Mouse (Mus musculus): ENCODE results near the gene Ccdc36. TPM values are rescaled to one million over a fixed set of nuclear protein-coding genes. Genes with fewer than 3 reads are reported as not detected.

Gene Ccdc36
- polyA plus RNA-seq, 1 experiment from 2014 or later: 1.1 TPM

GRCm38 (mm10) chr9:108451519-108452160, 23.4 kb upstream of the Ccdc36 start:
- H3K4me1 ChIP-seq (ENCODE audit: control insufficient read depth, insufficient read depth, low read length): peaks cover 42% of the 10 kb centered on the region
- no peaks in the 10 kb centered on the region for H3K27me3 ChIP-seq (ENCODE audit: control insufficient read depth, insufficient read depth, low read length)
- H3K9me3 ChIP-seq (replicated peaks; ENCODE audit: control insufficient read depth, low read length): no peaks in the 10 kb centered on the region
- H3K9ac ChIP-seq (ENCODE audit: low read depth, low read length): peak overlapping the region; percentile 78
- ATAC-seq (replicated peaks; ENCODE audit: insufficient number of reproducible peaks, low FRiP score, low TSS enrichment): no peak
- peak overlapping the region; percentile 89 for H3K4me2 ChIP-seq
- peak overlapping the region; percentile 60 for H3K4me3 ChIP-seq (ENCODE audit: low read depth, low read length)
- H3K36me3 ChIP-seq (ENCODE audit: control insufficient read depth, insufficient read depth, low read length): peaks cover 4% of the 10 kb centered on the region; the same call in 1 of the 2 replicates
- WGBS (ENCODE audit: insufficient replicate concordance): 37% methylated on average over 6 of the region's 6 CpGs
- peak overlapping the region; percentile 95 for H3K27ac ChIP-seq (ENCODE audit: low read depth, low read length)

DNA sequence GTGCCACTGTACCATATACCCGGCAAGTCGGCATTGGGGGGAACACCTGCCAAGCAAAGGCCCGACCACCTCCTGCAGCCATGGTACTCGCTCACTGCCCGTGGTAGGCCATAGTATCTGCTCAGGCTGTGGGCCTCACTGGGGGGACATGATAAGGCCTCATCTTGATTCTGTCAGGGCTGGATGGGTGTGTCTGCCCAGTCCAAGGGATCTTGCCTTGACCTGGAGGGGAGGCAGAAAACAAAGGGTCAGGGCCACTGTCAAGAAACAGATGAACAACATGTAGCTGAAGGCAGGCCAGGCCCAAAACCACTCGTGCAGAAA, 22.8 kb upstream of the Ccdc36 start:
- 54% methylated on average over 6 of the region's 6 CpGs for WGBS (ENCODE audit: insufficient replicate concordance)
- Histone ChIP-seq H3K27ac (ENCODE audit: low read depth, low read length) (peak overlapping the region; percentile 95), H3K4me3 (ENCODE audit: low read depth, low read length) (peak overlapping the region; percentile 60), H3K4me2 (peak overlapping the region; percentile 89), H3K9ac (ENCODE audit: low read depth, low read length) (peak overlapping the region; percentile 56), H3K4me1 (ENCODE audit: control insufficient read depth, insufficient read depth, low read length) (peaks cover 42% of the 10 kb centered on the region), H3K9me3 (replicated peaks; ENCODE audit: control insufficient read depth, low read length) (no peaks in the 10 kb centered on the region), H3K27me3 (ENCODE audit: control insufficient read depth, insufficient read depth, low read length) (no peaks in the 10 kb centered on the region), H3K36me3 (ENCODE audit: control insufficient read depth, insufficient read depth, low read length) (peaks cover 4% of the 10 kb centered on the region; the same call in 1 of the 2 replicates)
- 0 out of 2 replicates have a peak, but pooled peaks have one; percentile 8 for ATAC-seq (replicated peaks; ENCODE audit: insufficient number of reproducible peaks, low FRiP score, low TSS enrichment)

GRCm38 (mm10) chr9:108450292-108451169, 22.2 kb upstream of the Ccdc36 start:
- Histone ChIP-seq H3K36me3 (ENCODE audit: control insufficient read depth, insufficient read depth, low read length) (peaks cover 4% of the 10 kb centered on the region; the same call in 1 of the 2 replicates), H3K4me2 (peak overlapping the region; percentile 89), H3K4me1 (ENCODE audit: control insufficient read depth, insufficient read depth, low read length) (peaks cover 42% of the 10 kb centered on the region), H3K9ac (ENCODE audit: low read depth, low read length) (peak overlapping the region; percentile 56), H3K4me3 (ENCODE audit: low read depth, low read length) (peak overlapping the region; percentile 60), H3K27ac (ENCODE audit: low read depth, low read length) (peak overlapping the region; percentile 95), H3K27me3 (ENCODE audit: control insufficient read depth, insufficient read depth, low read length) (no peaks in the 10 kb centered on the region), H3K9me3 (replicated peaks; ENCODE audit: control insufficient read depth, low read length) (no peaks in the 10 kb centered on the region)
- ATAC-seq (replicated peaks; ENCODE audit: insufficient number of reproducible peaks, low FRiP score, low TSS enrichment): peak; percentile 75
- WGBS (ENCODE audit: insufficient replicate concordance): 47% methylated on average over 21 of the region's 21 CpGs

GRCm38 (mm10) chr9:108449860-108450259, 21.6 kb upstream of the Ccdc36 start:
- H3K9ac ChIP-seq (ENCODE audit: low read depth, low read length): peak overlapping the region; percentile 65
- peaks cover 42% of the 10 kb centered on the region for H3K4me1 ChIP-seq (ENCODE audit: control insufficient read depth, insufficient read depth, low read length)
- H3K27ac ChIP-seq (ENCODE audit: low read depth, low read length): peak overlapping the region; percentile 95
- no peaks in the 10 kb centered on the region for H3K9me3 ChIP-seq (replicated peaks; ENCODE audit: control insufficient read depth, low read length)
- peaks cover 4% of the 10 kb centered on the region; the same call in 1 of the 2 replicates for H3K36me3 ChIP-seq (ENCODE audit: control insufficient read depth, insufficient read depth, low read length)
- H3K4me2 ChIP-seq: peak overlapping the region; percentile 89
- H3K27me3 ChIP-seq (ENCODE audit: control insufficient read depth, insufficient read depth, low read length): no peaks in the 10 kb centered on the region
- H3K4me3 ChIP-seq (ENCODE audit: low read depth, low read length): peak overlapping the region; percentile 60; the same call in 1 of the 2 replicates
- 39% methylated on average over 4 of the region's 4 CpGs for WGBS (ENCODE audit: insufficient replicate concordance)
- peak; percentile 22 for ATAC-seq (replicated peaks; ENCODE audit: insufficient number of reproducible peaks, low FRiP score, low TSS enrichment)

DNA sequence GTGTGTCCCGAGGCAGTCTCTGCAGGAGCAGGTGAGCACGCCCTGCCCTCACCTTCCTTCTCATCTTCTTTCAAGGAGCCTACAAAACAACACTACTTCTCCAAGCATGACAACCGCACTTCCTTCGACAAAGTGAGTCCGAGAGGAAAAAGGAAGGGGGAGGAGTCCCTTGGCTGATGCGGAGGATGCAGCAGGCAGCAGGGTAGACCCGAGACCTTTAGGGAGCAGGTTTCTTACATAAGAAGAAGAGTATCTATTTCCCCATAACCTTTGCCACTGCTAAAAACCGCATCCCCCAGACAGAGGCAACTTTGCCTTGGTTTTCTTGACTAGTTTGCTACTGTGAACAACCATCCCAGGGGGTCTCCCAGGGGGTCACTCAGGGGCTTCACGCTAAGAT, 16.8 kb upstream of the Ccdc36 start:
- H3K27me3 ChIP-seq (ENCODE audit: control insufficient read depth, insufficient read depth, low read length): no peaks in the 10 kb centered on the region
- H3K9ac ChIP-seq (ENCODE audit: low read depth, low read length): no peak overlapping the region
- H3K9me3 ChIP-seq (replicated peaks; ENCODE audit: control insufficient read depth, low read length): no peaks in the 10 kb centered on the region
- H3K4me1 ChIP-seq (ENCODE audit: control insufficient read depth, insufficient read depth, low read length): peaks cover 28% of the 10 kb centered on the region
- H3K27ac ChIP-seq (ENCODE audit: low read depth, low read length): no peak overlapping the region
- no peak overlapping the region for H3K4me2 ChIP-seq
- WGBS (ENCODE audit: insufficient replicate concordance): 52% methylated on average over 9 of the region's 9 CpGs
- H3K4me3 ChIP-seq (ENCODE audit: low read depth, low read length): no peak overlapping the region
- peaks cover 4% of the 10 kb centered on the region; the same call in 1 of the 2 replicates for H3K36me3 ChIP-seq (ENCODE audit: control insufficient read depth, insufficient read depth, low read length)
- ATAC-seq (replicated peaks; ENCODE audit: insufficient number of reproducible peaks, low FRiP score, low TSS enrichment): no peak

DNA sequence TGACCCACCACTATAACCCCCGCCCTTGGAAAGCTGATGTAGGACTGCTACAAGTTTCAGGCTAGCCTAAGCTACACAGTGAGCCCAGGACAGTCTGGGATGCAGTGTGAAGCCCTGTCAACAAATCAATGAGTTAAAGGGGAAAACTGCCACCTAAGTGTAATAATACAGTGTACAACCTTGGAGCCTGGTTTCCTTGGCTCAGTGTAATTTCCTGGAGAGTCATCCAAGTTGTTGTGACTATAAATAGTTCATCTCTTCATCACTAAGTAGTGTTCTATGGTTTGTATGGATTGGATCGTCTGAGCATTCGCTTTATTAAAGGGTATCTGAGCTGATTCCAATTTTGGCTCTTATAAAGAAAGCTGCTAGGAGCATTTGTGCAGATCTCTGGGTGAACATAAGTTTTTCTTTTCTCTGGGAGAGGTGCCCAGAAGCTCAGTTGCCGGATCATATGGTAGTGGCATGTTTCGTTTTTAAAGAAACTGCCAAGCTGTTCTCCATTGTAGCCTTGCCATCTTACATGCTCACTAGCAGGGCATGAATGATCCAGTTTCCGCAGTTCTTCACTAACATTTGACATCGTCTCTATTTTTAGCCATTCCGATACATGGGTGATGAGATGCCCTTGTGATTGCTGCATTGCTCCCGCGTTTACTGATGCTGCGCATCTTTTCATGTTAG, 13.1 kb upstream of the Ccdc36 start:
- no peak overlapping the region for H3K4me3 ChIP-seq (ENCODE audit: low read depth, low read length)
- no peak overlapping the region for H3K27ac ChIP-seq (ENCODE audit: low read depth, low read length)
- H3K27me3 ChIP-seq (ENCODE audit: control insufficient read depth, insufficient read depth, low read length): no peaks in the 10 kb centered on the region
- no peaks in the 10 kb centered on the region for H3K36me3 ChIP-seq (ENCODE audit: control insufficient read depth, insufficient read depth, low read length)
- H3K4me2 ChIP-seq: no peak overlapping the region
- H3K4me1 ChIP-seq (ENCODE audit: control insufficient read depth, insufficient read depth, low read length): peaks cover 15% of the 10 kb centered on the region; the same call in 1 of the 2 replicates
- WGBS (ENCODE audit: insufficient replicate concordance): 73% methylated on average over 11 of the region's 11 CpGs
- ATAC-seq (replicated peaks; ENCODE audit: insufficient number of reproducible peaks, low FRiP score, low TSS enrichment): no peak
- H3K9me3 ChIP-seq (replicated peaks; ENCODE audit: control insufficient read depth, low read length): no peaks in the 10 kb centered on the region
- H3K9ac ChIP-seq (ENCODE audit: low read depth, low read length): no peak overlapping the region

- no peak overlapping the region for H3K4me3 ChIP-seq (ENCODE audit: low read depth, low read length)
- no peaks in the 10 kb centered on the region for H3K9me3 ChIP-seq (replicated peaks; ENCODE audit: control insufficient read depth, low read length)
- WGBS (ENCODE audit: insufficient replicate concordance): 59% methylated on average over 5 of the region's 5 CpGs
- no peaks in the 10 kb centered on the region for H3K27me3 ChIP-seq (ENCODE audit: control insufficient read depth, insufficient read depth, low read length)
- ATAC-seq (replicated peaks; ENCODE audit: insufficient number of reproducible peaks, low FRiP score, low TSS enrichment): no peak
- H3K36me3 ChIP-seq (ENCODE audit: control insufficient read depth, insufficient read depth, low read length): no peaks in the 10 kb centered on the region
- H3K27ac ChIP-seq (ENCODE audit: low read depth, low read length): no peak overlapping the region
- no peak overlapping the region for H3K9ac ChIP-seq (ENCODE audit: low read depth, low read length)
- peaks cover 15% of the 10 kb centered on the region; the same call in 1 of the 2 replicates for H3K4me1 ChIP-seq (ENCODE audit: control insufficient read depth, insufficient read depth, low read length)
- H3K4me2 ChIP-seq: no peak overlapping the region
These were observed 12.2 kb upstream of the Ccdc36 start for GRCm38 (mm10) chr9:108440485-108440884.

- Histone ChIP-seq H3K27ac (ENCODE audit: low read depth, low read length) (no peak overlapping the region), H3K27me3 (ENCODE audit: control insufficient read depth, insufficient read depth, low read length) (no peaks in the 10 kb centered on the region), H3K4me3 (ENCODE audit: low read depth, low read length) (no peak overlapping the region), H3K36me3 (ENCODE audit: control insufficient read depth, insufficient read depth, low read length) (no peaks in the 10 kb centered on the region), H3K4me1 (ENCODE audit: control insufficient read depth, insufficient read depth, low read length) (peaks cover 15% of the 10 kb centered on the region; the same call in 1 of the 2 replicates), H3K9me3 (replicated peaks; ENCODE audit: control insufficient read depth, low read length) (no peaks in the 10 kb centered on the region), H3K9ac (ENCODE audit: low read depth, low read length) (no peak overlapping the region), H3K4me2 (no peak overlapping the region)
- ATAC-seq (replicated peaks; ENCODE audit: insufficient number of reproducible peaks, low FRiP score, low TSS enrichment): no peak
- 75% methylated on average over 6 of the region's 6 CpGs for WGBS (ENCODE audit: insufficient replicate concordance)
These were observed 10.9 kb upstream of the Ccdc36 start for GRCm38 (mm10) chr9:108439176-108439575.

Data from heart, embryonic 11.5 days (tissue).